Mouse (Mus musculus): ENCODE data around the gene Tas2r118. TPM values are rescaled to one million over a fixed set of nuclear protein-coding genes. Genes with fewer than 3 reads are reported as not detected.

The Tas2r118 gene
- not detected in 2 replicates for polyA plus RNA-seq (2015; fragmentation: Nextera tagmentation; extraction: Ambion mirVana)

GRCm38 (mm10) chr6:23969960-23970359, at the start of gene Tas2r118:
Gene Tas2r118 (minus strand): TSS chr6:23970060.
- Histone ChIP-seq H3K4me3 (no peak within 1 kb of the TSS), H3K27me3 (no peaks in the 10 kb centered on the region), H3K9me3 (no peaks in the 10 kb centered on the region), H3K4me2 (replicated peaks) (no peak within 1 kb of the TSS), H3K4me1 (no peaks in the 10 kb centered on the region), H3K27ac (replicated peaks) (no peak within 1 kb of the TSS), H3K36me3 (no peaks in the 10 kb centered on the region), H3K9ac (replicated peaks) (no peak within 1 kb of the TSS)
- no peak for ATAC-seq (replicated peaks)
- 96% methylated on average over 5 of the region's 5 CpGs for WGBS

- H3K36me3 ChIP-seq: no peaks in the 10 kb centered on the region
- no peaks in the 10 kb centered on the region for H3K27me3 ChIP-seq
- no peak overlapping the region for H3K27ac ChIP-seq (replicated peaks)
- ATAC-seq (replicated peaks): no peak
- 89% methylated on average over 5 of the region's 5 CpGs for WGBS
- no peak overlapping the region for H3K4me3 ChIP-seq
- no peaks in the 10 kb centered on the region for H3K4me1 ChIP-seq
- H3K4me2 ChIP-seq (replicated peaks): no peak overlapping the region
- no peaks in the 10 kb centered on the region for H3K9me3 ChIP-seq
- no peak overlapping the region for H3K9ac ChIP-seq (replicated peaks)
Measured at GRCm38 (mm10) chr6:24018320-24018719, 48.5 kb upstream of the Tas2r118 start.

GRCm38 (mm10) chr6:23993276-23993675, 23.4 kb upstream of the Tas2r118 start:
- Histone ChIP-seq H3K4me2 (replicated peaks) (no peak overlapping the region), H3K9ac (replicated peaks) (no peak overlapping the region), H3K27me3 (no peaks in the 10 kb centered on the region), H3K9me3 (no peaks in the 10 kb centered on the region), H3K4me3 (no peak overlapping the region), H3K4me1 (no peaks in the 10 kb centered on the region), H3K36me3 (no peaks in the 10 kb centered on the region), H3K27ac (replicated peaks) (no peak overlapping the region)
- ATAC-seq (replicated peaks): no peak
- WGBS: 80% methylated on average over 2 of the region's 2 CpGs

GRCm38 (mm10) chr6:23990687-23991387, 21.0 kb upstream of the Tas2r118 start:
- Histone ChIP-seq H3K36me3 (no peaks in the 10 kb centered on the region), H3K9me3 (no peaks in the 10 kb centered on the region), H3K4me2 (replicated peaks) (no peak overlapping the region), H3K27me3 (no peaks in the 10 kb centered on the region), H3K9ac (replicated peaks) (no peak overlapping the region), H3K27ac (replicated peaks) (no peak overlapping the region), H3K4me3 (no peak overlapping the region), H3K4me1 (no peaks in the 10 kb centered on the region)
- 44% methylated on average over 3 of the region's 3 CpGs for WGBS
- ATAC-seq (replicated peaks): 0 out of 2 replicates have a peak, but pooled peaks have one; percentile 53

GRCm38 (mm10) chr6:23986293-23986692, 16.4 kb upstream of the Tas2r118 start:
- 96% methylated on average over 1 of the region's 1 CpGs for WGBS
- H3K36me3 ChIP-seq: no peaks in the 10 kb centered on the region
- no peak for ATAC-seq (replicated peaks)

GRCm38 (mm10) chr6:23966980-23967379, 2.9 kb downstream of the Tas2r118 start:
- Histone ChIP-seq H3K27me3 (no peaks in the 10 kb centered on the region), H3K27ac (replicated peaks) (no peak overlapping the region), H3K4me2 (replicated peaks) (no peak overlapping the region), H3K9me3 (no peaks in the 10 kb centered on the region), H3K36me3 (no peaks in the 10 kb centered on the region), H3K4me3 (no peak overlapping the region), H3K9ac (replicated peaks) (no peak overlapping the region), H3K4me1 (no peaks in the 10 kb centered on the region)
- WGBS: 72% methylated on average over 2 of the region's 2 CpGs
- ATAC-seq (replicated peaks): no peak

More at GRCm38 (mm10) chr6:23986293-23986692, 16.4 kb upstream of the Tas2r118 start:
- no peaks in the 10 kb centered on the region for H3K9me3 ChIP-seq
- H3K27ac ChIP-seq (replicated peaks): no peak overlapping the region
- H3K4me2 ChIP-seq (replicated peaks): no peak overlapping the region
- H3K4me3 ChIP-seq: no peak overlapping the region
- H3K27me3 ChIP-seq: no peaks in the 10 kb centered on the region
- H3K4me1 ChIP-seq: no peaks in the 10 kb centered on the region
- no peak overlapping the region for H3K9ac ChIP-seq (replicated peaks)

GRCm38 (mm10) chr6:23965925-23966324, 3.9 kb downstream of the Tas2r118 start:
- H3K4me2 ChIP-seq (replicated peaks): no peak overlapping the region
- WGBS: 79% methylated on average over 3 of the region's 3 CpGs
- ATAC-seq (replicated peaks): no peak

GRCm38 (mm10) chr6:23963741-23964140, 6.1 kb downstream of the Tas2r118 start:
- H3K27ac ChIP-seq (replicated peaks): no peak overlapping the region
- no peak for ATAC-seq (replicated peaks)
- no peak overlapping the region for H3K9ac ChIP-seq (replicated peaks)
- no peaks in the 10 kb centered on the region for H3K36me3 ChIP-seq
- H3K4me2 ChIP-seq (replicated peaks): no peak overlapping the region
- WGBS: 89% methylated on average over 1 of the region's 1 CpGs
- H3K27me3 ChIP-seq: no peaks in the 10 kb centered on the region
- H3K4me1 ChIP-seq: no peaks in the 10 kb centered on the region
- H3K4me3 ChIP-seq: no peak overlapping the region
- H3K9me3 ChIP-seq: no peaks in the 10 kb centered on the region

More at GRCm38 (mm10) chr6:23965925-23966324, 3.9 kb downstream of the Tas2r118 start:
- Histone ChIP-seq H3K27me3 (no peaks in the 10 kb centered on the region), H3K9ac (replicated peaks) (no peak overlapping the region), H3K4me3 (no peak overlapping the region), H3K36me3 (no peaks in the 10 kb centered on the region), H3K27ac (replicated peaks) (no peak overlapping the region), H3K4me1 (no peaks in the 10 kb centered on the region), H3K9me3 (no peaks in the 10 kb centered on the region)

- no peak overlapping the region for H3K4me3 ChIP-seq
- no peaks in the 10 kb centered on the region for H3K9me3 ChIP-seq
- 93% methylated on average over 1 of the region's 1 CpGs for WGBS
- H3K27ac ChIP-seq (replicated peaks): no peak overlapping the region
- H3K36me3 ChIP-seq: no peaks in the 10 kb centered on the region
- no peaks in the 10 kb centered on the region for H3K27me3 ChIP-seq
- H3K4me2 ChIP-seq (replicated peaks): no peak overlapping the region
- ATAC-seq (replicated peaks): no peak
- H3K4me1 ChIP-seq: peaks cover 4% of the 10 kb centered on the region; the same call in 1 of the 2 replicates
- H3K9ac ChIP-seq (replicated peaks): no peak overlapping the region
Measured at GRCm38 (mm10) chr6:23940776-23941175, 29.1 kb downstream of the Tas2r118 start.

GRCm38 (mm10) chr6:23938575-23939488, 31.0 kb downstream of the Tas2r118 start:
- no peak for ATAC-seq (replicated peaks)
- WGBS: 51% methylated on average over 2 of the region's 2 CpGs
- H3K9me3 ChIP-seq: no peaks in the 10 kb centered on the region
- H3K27me3 ChIP-seq: no peaks in the 10 kb centered on the region
- no peak overlapping the region for H3K4me2 ChIP-seq (replicated peaks)
- no peak overlapping the region for H3K9ac ChIP-seq (replicated peaks)
- H3K4me1 ChIP-seq: peaks cover 4% of the 10 kb centered on the region; the same call in 1 of the 2 replicates
- H3K27ac ChIP-seq (replicated peaks): no peak overlapping the region
- no peaks in the 10 kb centered on the region for H3K36me3 ChIP-seq
- no peak overlapping the region for H3K4me3 ChIP-seq

GRCm38 (mm10) chr6:23936414-23936813, 33.4 kb downstream of the Tas2r118 start:
- Histone ChIP-seq H3K9me3 (no peaks in the 10 kb centered on the region), H3K4me3 (no peak overlapping the region), H3K9ac (replicated peaks) (no peak overlapping the region), H3K27me3 (no peaks in the 10 kb centered on the region), H3K27ac (replicated peaks) (no peak overlapping the region), H3K36me3 (no peaks in the 10 kb centered on the region), H3K4me2 (replicated peaks) (no peak overlapping the region), H3K4me1 (peaks cover 4% of the 10 kb centered on the region; the same call in 1 of the 2 replicates)
- ATAC-seq (replicated peaks): no peak
- 10% methylated on average over 4 of the region's 4 CpGs for WGBS

- Histone ChIP-seq H3K4me3 (no peak overlapping the region), H3K9ac (replicated peaks) (no peak overlapping the region), H3K4me1 (no peaks in the 10 kb centered on the region), H3K9me3 (no peaks in the 10 kb centered on the region), H3K4me2 (replicated peaks) (no peak overlapping the region), H3K36me3 (no peaks in the 10 kb centered on the region), H3K27ac (replicated peaks) (no peak overlapping the region), H3K27me3 (no peaks in the 10 kb centered on the region)
- peak; percentile 61 for ATAC-seq (replicated peaks)
- 18% methylated on average over 2 of the region's 2 CpGs for WGBS
Measured at GRCm38 (mm10) chr6:23923806-23924205, 46.1 kb downstream of the Tas2r118 start.

Data from forebrain, embryonic 15.5 days (tissue).